Mouse (Mus musculus): ENCODE measurements around the gene Dmac2.
A peak's percentile ranks its signal among the peaks of the same experiment; 100 is the strongest.
"Not testable (repeated sequence)": the region's sequence is repeated elsewhere in the genome, so short reads cannot be mapped to it uniquely, and the experiment has no call there.

The Dmac2 gene

DNA sequence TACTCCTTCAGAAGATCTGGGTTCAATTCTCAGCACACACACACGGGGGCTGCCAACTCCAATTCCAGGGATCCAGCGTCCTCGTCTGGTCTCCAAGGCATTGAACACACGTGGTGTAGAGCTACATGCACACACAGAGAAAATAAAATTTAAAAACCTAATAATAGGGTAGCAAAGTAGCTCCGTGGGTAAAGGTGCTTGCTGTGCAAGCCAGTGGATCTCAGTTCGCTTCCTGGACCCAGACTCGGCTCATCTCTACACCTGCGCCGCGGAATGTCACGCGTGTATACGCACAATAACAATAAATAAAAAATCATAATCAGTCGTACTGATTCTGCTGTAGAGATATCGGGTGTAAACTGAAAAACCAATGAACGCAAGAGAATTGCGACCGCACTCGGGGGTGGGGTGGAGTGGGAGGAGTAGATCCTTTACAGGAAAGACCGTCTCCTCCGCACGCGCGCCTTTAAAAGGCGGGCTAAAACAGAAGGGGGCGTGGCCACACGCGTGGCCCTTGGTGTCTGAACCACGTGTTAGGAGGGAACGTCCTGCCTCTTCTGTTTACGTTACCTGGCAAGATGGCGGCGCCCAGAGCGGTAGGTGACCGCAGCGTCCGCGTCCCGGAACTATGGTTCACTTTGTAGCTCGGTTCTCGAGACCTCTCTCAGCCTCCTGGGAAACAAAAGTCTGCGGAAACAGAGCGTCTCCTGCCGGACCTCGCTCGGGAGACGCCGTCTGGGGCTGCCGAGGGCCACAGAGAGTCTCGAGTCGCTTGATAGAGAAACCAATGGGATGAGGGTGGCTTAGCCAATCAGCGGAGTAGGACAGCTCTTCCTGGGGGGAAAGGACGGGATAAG is at the start of gene Dmac2:
Gene Dmac2 (plus strand): TSS at position 550 of the 857 bp plus-strand sequence.
- peak; percentile 95 for DNase-seq (ENCODE audit: low read depth)

DNA sequence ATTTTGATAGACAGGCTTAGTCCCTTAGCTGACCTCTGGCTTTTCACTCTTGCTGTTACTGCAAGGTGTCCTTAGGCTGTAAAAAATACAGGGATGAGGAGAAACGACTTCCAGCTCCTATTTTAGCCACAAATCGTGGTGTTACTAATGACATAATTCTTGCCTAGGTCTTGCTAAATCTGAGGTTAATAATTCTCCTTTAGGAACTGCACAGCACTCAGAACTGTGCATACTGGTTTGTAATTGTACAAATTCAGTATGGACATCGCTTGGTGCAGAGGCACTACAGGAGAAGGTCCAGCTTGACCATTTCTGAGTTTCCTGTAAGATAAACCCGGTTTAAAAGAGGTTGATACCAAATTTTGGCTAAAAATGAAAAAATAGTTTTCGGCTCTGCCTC is 45.4 kb upstream of the Dmac2 start:
- DNase-seq (ENCODE audit: low read depth) = not testable (repeated sequence)

DNA sequence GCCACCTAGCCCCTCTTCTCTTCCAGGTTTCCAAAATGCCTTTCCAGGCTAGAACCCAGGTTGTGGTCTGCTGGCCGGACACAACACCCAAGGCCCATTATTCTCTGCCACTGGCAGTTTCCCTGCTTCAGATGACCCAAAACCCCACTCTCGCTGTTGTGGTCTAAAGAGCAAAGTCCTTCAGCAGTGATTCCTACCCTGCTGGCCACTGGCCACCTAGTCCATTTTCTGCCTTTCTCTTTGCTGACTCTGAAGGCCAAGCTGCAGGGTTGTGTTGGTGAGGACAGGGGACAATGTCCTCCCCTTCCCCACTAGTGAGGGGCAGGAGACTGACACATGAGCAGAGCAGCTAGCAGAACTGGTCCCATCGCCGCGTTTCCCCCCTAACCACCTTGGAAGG is 44.1 kb upstream of the Dmac2 start:
- no peak for DNase-seq (ENCODE audit: low read depth)

DNA sequence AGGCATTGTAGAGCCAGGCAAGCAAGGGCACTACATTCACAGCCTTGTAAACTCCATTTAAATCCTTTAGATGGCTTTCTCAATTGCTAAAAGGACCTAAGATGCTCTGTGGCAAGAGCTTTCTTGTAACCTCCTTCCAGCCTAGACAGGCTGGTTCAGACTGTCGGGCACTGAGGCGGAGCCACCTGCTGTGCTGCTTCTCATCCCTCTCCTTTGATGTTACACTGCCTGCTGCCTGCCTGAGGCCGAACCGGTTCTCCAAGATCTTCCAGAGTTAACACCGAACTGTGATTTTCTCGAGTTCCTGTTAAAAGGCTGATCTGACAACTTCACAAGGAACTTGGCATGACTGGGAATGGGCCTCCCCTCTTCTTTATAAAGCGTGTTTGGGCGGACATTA is 43.3 kb upstream of the Dmac2 start:
- DNase-seq (ENCODE audit: low read depth) = no peak

DNA sequence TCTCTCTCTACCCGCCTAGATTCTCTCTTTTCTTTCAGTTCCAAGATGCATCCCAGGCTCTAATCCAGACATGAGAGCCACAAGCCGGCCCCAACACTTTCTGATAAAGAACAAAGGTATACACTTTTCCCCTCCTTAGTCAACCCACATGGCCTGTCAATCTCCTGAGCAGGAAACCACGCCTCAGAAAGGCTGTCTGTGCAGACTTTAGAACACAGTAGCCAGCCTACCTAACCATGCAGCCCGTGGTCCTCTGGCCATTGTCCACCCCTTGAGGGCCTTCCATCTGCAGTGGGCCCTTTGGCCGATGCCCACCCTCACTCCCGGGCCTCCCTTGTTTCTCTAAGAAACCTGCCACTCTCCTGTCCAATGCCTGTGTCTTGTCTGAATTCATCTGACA is 42.9 kb upstream of the Dmac2 start:
- DNase-seq (ENCODE audit: low read depth) = not testable (repeated sequence)

DNA sequence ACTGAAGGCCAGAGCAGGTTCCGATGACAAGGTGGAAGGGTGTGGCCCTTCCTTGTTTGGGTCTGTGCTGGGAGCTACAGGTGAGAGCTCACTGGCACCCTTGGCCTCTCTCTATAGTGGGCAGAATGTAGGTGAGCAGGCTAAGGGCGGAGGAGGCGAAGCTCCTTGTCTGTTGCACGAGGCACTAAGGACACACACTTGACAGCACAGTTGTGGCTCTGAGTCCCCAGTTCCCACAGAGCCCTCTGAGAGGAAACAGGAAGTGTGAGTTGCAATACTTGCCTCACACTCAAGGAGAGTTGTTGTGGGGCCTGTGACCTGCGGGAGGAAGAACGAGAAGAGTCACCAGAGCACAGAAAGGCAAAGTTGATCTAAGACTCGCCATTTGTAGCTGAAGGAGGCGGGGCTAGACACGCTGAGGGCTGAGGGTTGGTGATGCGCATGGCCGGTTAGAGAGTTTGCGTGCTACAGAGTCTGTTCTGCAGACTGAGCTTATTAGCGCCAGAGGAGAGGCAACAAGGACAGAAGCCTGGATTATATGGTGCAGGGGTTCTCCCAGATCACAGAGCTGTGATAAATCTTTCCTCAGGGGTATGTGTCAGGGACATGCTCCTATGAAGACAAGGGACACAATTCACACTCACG is 42.3 kb upstream of the Dmac2 start:
- DNase-seq (ENCODE audit: low read depth) = not testable (repeated sequence)

DNA sequence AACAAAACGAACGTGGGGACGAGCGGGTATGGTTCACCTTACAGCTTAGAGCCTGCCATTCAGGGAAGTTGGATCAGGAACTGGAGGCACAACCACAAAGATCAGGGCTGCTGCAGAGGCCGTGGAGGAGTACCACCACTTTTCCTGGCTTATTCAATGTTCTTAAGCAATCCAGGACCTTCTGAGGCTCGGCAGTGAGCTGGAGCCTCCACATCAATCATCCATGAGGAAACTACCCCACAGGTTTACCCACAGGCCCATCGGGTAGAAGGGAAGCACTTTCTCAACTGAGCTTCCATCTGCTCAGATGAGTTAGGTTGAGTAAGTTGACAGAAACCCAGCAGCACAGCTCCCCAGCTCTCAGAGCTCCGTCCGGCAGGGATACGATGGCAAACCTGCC is 39.8 kb upstream of the Dmac2 start:
- DNase-seq (ENCODE audit: low read depth) = no peak

DNA sequence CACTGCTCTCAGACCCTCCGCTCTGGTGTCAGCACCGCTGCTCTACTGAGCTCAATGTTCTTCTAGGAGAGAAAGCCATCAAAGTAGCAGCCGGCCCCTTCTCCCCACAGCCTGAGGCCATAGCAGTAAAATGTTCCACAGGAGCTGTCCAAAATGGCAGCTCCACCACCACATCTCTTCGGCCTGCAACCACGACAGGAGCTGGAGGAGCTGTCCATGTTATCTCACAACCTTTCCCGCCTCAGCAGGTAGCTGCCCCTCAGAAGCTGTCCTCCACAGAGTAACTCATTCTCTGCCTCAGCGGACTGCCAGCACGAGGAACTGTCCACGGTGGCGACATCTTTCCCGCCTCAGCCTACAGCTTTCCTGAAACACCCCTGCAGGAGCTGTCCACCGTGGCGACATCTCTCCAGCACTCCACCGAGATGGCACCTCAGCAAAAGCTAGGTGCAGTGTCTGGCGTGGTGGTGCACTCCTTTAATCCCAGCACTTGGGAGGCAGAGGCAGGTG is 36.9 kb upstream of the Dmac2 start:
- no peak for DNase-seq (ENCODE audit: low read depth)

DNA sequence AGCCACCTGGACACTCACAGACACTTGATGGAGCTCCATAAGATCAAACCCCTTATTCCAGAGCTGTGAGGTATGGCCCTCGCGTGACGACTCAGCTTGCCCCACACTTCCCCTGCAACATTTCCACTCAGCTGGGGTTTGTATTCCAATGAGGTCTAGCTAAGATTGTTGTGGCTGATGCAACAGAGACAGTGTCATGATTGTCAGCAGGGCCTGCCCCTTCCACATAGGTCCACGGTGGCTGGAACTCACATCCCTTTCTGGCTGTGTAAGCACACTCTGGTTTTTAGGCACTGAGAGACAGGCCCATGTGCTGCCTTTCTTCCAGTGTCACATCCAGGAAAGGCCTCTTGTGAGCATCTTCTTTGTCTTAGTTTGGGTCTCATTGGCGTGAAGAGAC is 34.6 kb upstream of the Dmac2 start:
- no peak for DNase-seq (ENCODE audit: low read depth)

DNA sequence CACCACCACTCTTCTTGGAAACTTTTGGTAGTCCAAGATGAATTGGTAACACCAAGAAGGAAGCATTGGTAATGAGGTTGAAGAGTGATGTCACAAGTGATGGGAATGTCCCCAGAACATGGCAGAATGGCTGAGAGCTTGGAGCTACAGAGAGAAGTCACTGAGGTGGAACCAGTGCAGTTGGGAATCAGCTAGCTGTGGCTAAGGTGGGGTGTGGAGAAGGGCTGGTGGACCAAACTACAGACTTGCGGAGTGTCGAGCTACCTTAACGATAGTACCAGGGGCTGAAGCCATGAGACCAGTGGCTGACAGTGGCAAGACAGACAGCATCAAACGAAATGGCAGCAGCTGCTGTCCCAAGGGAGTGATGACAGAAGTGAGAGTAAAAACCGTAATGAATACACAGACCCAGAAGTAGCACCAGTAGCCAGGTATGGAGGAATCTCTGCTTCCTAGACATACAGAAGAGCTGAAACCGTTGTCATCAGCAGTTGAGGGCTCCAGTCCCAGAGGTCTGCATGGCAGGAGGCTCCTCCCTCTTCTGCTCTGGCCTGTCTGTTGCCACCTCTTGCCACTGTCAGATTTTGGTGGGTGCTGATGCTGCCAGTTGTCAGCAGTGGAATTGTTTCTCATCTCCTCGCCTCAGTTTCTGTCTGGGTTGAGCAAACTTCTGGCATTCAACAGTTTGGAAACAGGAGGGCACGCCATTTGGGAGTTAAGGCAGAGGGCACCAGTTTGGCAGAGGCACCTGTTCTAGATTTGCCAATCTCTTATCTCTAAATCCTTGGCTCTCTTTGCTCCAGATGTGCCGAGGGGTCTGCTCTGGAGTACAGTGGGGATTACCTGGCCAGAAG is 33.6 kb upstream of the Dmac2 start:
- no peak for DNase-seq (ENCODE audit: low read depth)

DNA sequence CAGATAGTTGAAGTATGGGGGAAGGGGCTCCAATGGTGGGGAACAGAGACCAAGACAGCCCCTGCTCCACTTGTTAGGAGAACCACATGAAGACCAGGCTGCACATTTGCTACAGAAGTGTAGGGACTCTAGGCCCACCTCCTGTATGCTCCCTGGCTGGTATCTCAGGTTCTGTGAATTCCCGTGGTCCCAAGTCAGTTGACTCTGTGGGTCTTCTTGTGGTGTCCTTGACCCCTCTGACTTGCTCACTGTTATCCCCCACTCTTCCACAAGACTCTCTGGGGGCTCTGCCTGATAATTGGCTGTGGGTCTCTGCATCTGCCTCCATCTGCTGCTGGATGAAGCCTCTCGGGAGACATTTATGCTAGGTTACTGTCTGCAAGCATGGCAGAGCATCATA is 28.0 kb upstream of the Dmac2 start:
- DNase-seq (ENCODE audit: low read depth) = no peak

DNA sequence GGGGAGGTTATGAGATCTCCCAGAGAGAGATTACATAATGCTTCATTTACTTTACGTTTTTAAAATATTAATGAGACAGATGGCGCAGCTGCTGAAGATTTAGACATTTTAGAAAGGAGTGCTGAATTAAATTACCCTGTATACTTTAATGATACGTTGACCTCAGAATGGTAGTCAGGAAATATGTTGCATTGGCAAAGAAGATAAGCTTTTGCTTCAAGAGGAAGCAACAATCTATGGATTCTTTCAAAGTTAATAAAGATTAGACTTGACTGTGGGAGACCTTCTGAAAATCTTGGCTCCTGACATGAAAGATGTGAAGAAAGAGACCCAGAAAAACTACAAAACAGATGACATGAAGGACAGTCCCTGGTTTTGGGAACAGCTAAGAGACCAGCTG is 25.4 kb upstream of the Dmac2 start:
- no peak for DNase-seq (ENCODE audit: low read depth)

DNA sequence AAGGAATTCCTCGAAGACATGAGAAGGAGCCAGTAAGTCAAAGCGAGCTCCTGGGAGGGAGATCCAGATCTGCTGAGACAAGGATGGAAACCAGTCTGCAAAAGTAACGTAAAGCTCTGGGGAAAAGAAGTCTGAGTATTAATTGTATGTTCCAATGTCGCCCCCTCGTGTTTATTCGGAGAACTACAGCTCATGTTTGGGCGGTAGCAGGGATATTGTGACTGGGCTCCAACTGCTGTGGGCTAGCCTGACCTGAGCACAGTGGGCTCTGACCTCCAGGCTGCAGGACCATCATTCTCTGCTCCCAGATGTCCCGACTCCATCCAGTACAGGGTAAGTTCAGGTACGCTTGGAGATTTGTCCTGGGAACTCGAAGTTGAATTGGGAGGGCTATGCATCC is 19.6 kb upstream of the Dmac2 start:
- DNase-seq (ENCODE audit: low read depth) = peak; percentile 63

DNA sequence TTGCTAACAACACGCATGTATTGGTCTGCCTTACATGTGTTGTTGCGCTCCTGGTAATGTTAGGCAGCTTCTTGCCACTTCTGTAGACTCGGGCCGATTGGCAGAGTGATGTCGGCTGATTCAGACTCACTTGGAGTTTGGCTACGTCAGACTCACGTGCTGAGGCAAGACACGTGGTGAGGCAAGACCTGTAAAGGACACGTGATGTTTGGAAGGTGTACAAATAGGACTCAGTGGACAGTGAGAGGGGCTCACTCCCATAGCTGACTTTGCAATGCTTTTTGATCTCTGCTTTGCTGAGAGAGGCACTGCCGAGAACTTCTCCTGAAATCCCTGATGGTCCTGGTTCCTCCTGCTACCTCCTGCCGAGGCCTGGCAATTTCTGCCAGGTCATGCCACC is 18.5 kb upstream of the Dmac2 start:
- DNase-seq (ENCODE audit: low read depth) = no peak

DNA sequence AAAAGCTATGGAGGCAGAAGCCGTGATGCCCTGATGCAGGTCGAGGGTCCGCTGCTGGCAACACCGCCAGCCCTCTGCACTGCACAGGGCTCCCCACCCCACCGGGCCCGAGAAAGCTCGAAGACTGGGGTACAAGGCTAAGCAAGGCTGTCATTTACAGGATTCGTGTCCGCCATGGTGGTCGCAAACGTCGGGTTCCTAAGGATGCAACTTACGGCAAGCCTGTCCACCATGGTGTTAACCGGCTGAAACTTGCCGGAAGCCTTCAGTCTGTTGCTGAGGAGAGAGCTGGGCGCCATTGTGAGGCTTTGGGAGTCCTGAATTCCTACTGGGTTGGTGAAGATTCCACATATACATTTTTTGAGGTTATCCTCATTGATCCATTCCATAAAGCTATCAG is 17.9 kb upstream of the Dmac2 start:
- DNase-seq (ENCODE audit: low read depth) = no peak

DNA sequence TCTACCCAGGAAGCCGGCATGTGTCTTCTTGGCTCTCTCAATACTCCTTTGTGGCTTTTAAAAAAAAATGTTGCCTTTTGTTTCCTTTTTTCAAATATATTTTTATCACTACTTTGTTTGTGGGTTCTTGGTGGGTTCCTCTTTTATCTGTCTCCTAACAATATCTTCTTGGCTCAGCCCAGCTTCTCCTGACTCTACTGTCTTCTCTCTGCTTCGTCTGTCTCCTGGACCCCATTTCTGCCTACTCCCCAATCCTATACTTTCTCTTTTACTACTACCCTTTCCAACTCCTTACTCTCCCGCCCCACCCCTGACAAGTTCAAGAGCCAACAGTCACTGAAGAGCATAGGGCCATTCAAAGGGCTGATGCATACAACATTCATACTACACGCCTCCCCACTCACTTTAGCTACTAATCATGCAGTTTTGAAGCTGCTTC is 12.6 kb upstream of the Dmac2 start:
- DNase-seq (ENCODE audit: low read depth) = no peak

DNA sequence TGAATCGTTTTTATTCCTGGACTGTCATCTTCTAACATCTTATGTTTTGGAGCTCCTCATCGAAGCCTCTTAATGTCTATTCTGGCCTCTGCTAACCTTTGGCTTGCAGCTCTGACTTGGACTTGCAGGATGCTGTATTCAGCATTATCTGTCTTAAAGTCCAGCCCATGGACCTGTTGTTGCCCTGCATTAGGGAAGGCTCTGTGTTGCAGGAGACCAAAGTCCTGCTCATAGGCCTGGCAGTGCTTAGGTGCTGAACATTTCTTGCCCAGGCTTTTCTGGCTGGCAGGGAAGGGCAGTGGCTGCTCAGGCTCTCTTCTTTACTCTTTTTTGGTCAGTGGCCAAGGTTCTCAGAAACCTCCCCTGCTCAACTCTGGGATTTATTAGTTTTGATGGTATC is 12.0 kb upstream of the Dmac2 start:
- no peak for DNase-seq (ENCODE audit: low read depth)

DNA sequence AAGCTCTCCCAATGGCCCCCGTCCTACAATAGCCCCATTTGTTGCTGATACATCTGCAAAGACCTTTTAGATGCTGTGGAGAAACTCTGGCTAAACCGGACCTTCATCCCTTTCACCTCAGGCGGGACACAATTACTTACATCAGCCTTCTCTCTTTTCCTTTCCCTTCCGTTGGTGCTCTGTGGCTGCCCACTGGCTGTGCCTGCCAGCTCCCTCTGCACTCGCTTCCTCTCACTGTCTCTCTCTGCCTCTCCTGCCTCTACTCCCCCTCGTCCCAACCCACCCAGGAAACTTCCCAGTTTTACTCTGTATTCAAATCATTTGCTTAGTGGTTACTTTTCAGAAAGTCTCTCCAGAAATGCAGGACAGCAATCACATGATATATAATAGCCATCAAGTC is 9.2 kb upstream of the Dmac2 start:
- DNase-seq (ENCODE audit: low read depth) = no peak

DNA sequence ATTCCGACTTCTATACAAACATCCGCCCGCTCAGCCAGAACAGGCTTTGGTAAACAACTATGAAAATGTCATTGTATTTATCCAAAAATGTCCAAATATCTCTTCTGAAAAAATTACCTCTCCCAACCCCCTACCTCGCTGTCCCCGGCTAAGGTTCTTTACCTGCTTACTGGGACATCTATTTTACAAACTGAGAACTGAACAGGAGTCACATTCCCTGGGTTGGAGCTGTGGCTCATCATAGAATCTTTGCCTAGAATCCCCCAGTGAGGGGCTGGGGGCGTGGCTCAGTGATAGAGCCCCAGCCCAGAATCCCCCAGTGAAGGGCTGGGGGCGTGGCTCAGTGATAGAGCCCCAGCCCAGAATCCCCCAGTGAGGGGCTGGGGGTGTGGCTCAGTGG is 7.7 kb upstream of the Dmac2 start:
- DNase-seq (ENCODE audit: low read depth) = no peak

DNA sequence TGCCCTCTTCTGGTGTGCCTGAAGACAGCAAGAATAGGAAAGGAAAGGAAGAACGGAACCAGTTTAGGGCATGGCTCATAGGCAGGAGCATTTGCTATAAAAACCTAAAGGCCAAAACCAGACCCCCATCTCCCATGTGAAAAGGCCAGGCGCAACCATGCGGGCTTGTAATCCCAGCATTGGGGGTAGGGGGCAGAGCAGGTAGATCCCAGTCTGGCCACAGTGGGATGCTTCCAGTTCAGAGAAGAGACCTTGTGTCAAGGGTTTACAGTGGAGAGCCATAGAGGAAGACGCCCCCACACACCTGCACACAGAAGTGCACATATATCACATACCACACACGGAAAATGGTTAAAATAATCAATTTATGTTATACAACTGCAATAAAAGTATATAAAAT is 5.1 kb upstream of the Dmac2 start:
- no peak for DNase-seq (ENCODE audit: low read depth)

DNA sequence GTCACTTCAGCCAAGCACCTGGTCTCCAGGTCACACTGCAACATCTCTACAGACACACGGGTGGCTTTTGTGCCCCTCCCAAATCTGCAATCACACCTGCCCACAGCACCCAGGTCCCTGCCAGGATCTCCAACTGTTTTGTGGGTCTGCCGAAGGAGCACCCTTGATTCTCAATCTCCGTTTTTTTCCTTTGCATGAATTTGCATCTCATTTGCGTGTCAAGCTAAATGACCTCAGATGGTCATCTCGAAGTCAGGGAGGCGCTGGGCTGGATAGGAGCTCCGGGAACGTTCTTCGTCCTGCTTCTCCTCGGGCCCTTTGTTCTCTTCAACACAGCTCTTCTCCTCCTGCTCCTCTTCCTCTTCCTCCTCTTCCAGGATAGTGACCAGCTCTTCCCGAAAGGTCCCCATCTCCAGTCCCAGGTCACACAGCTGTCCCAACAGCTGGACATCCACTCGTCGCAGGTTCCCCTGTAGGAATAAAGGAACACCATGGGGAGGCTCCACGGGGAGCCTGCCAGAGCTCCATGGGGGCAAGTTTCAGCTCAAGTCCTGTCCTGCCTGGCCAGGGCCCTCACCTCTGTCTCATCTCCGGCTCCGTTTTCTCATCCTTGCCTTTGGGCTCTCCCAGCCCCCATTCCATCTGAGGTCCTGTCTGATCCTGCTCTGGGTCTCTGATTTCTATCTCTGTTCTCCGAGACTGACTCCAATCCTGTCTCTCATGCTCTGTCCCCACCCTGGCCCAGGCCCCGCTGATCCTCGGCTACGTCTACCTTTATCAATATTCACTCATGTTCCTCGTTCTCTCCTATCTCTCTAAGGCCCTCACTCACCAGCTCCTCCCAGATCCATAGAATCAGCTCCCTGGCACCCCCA is 4.1 kb upstream of the Dmac2 start:
- DNase-seq (ENCODE audit: low read depth) = no peak

DNA sequence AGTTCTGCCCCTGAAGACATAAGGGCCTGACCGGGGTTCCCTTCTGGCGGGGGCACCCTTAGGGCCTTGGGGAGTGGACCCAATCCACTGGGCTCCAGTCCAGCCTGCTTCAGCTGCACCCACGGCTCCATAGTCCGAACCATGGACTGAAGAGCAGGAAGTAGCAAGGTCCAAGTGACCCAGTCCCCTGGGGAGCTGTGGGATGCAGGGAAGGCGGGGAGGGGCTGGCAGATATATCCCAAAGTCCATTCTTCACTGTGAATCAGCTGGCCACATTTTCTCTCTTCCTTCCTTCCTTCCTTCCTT is 3.6 kb upstream of the Dmac2 start, which contains the start of gene Erich4:
Gene Erich4 (minus strand): TSS at position 187 of the 306 bp plus-strand sequence.
- DNase-seq (ENCODE audit: low read depth) = no peak
